In genomic region chr16:51352151-51352550, GRCm38 (mm10) we compare ENCODE assay signal across 15 mouse cellular contexts.
DNase-seq lines count a peak whose midpoint lies in the region; ATAC-seq and TF ChIP-seq lines count a peak whose summit lies in the region.
"Had no signal": no experiment of that assay in that cellular context is flagged by ENCODE, and none has a peak within 500 bp of the region (broad histone marks: within the 10 kb centered on the region; RNA-seq: fewer than 3 reads in every experiment).

No protein-coding gene starts in this region.

- H3K27me3 ChIP-seq in hindbrain, embryonic 14.5 days (ENCODE audit: control insufficient read depth, insufficient read depth, low read length) = no peaks in the 10 kb centered on the region
- H3K27me3 ChIP-seq in hindbrain, embryonic 13.5 days = no peaks in the 10 kb centered on the region
- H3K27me3 ChIP-seq in midbrain, postnatal 0 days (ENCODE audit: insufficient read depth, low read length) = no peaks in the 10 kb centered on the region
- H3K27me3 ChIP-seq in midbrain, embryonic 16.5 days (ENCODE audit: control insufficient read depth, insufficient read depth, low read depth, low read length) = no peaks in the 10 kb centered on the region
- H3K27me3 ChIP-seq in forebrain, embryonic 15.5 days = no peaks in the 10 kb centered on the region

- 69% methylated on average over 4 of the region's 4 CpGs for WGBS in hindbrain, embryonic 14.5 days
- WGBS in hindbrain, embryonic 13.5 days = 72% methylated on average over 4 of the region's 4 CpGs
- 82% methylated on average over 4 of the region's 4 CpGs for WGBS in midbrain, postnatal 0 days
- 77% methylated on average over 4 of the region's 4 CpGs for WGBS in midbrain, embryonic 16.5 days
- 63% methylated on average over 4 of the region's 4 CpGs for WGBS in forebrain, embryonic 15.5 days

- H3K4me2 ChIP-seq in hindbrain, embryonic 14.5 days (replicated peaks) = no peak overlapping the region
- H3K4me2 ChIP-seq in hindbrain, embryonic 13.5 days = no peak overlapping the region
- H3K4me2 ChIP-seq in midbrain, postnatal 0 days (ENCODE audit: low read depth, low read length, poor library complexity, severe bottlenecking) = no peak overlapping the region
- H3K4me2 ChIP-seq in midbrain, embryonic 16.5 days (ENCODE audit: low read length) = no peak overlapping the region
- no peak overlapping the region for H3K4me2 ChIP-seq in forebrain, embryonic 15.5 days (replicated peaks)
- H3K4me2 ChIP-seq: liver, embryonic 11.5 days had no signal

- TF ChIP-seq CTCF in midbrain, postnatal 0 days (IDR thresholded peaks at IDR 0.05) = no peak

- H3K36me3 ChIP-seq in hindbrain, embryonic 14.5 days (replicated peaks; ENCODE audit: control insufficient read depth, insufficient read depth) = no peaks in the 10 kb centered on the region
- no peaks in the 10 kb centered on the region for H3K36me3 ChIP-seq in hindbrain, embryonic 13.5 days
- H3K36me3 ChIP-seq in midbrain, postnatal 0 days (ENCODE audit: insufficient read depth, low read length) = no peaks in the 10 kb centered on the region
- no peaks in the 10 kb centered on the region for H3K36me3 ChIP-seq in midbrain, embryonic 16.5 days (ENCODE audit: control insufficient read depth, insufficient read depth, low read length)
- no peaks in the 10 kb centered on the region for H3K36me3 ChIP-seq in forebrain, embryonic 15.5 days
- H3K36me3 ChIP-seq: G1E; midbrain, embryonic 10.5 days had no signal

- H3K9me3 ChIP-seq in hindbrain, embryonic 14.5 days (ENCODE audit: control insufficient read depth, low read length) = no peaks in the 10 kb centered on the region
- H3K9me3 ChIP-seq in hindbrain, embryonic 13.5 days = no peaks in the 10 kb centered on the region
- no peaks in the 10 kb centered on the region for H3K9me3 ChIP-seq in midbrain, postnatal 0 days (ENCODE audit: low read length)
- H3K9me3 ChIP-seq in midbrain, embryonic 16.5 days (replicated peaks; ENCODE audit: control insufficient read depth, low read length, poor library complexity, severe bottlenecking) = no peaks in the 10 kb centered on the region
- no peaks in the 10 kb centered on the region for H3K9me3 ChIP-seq in forebrain, embryonic 15.5 days
- H3K9me3 ChIP-seq: G1E; midbrain, embryonic 10.5 days had no signal

- H3K27ac ChIP-seq in hindbrain, embryonic 14.5 days = no peak overlapping the region
- no peak overlapping the region for H3K27ac ChIP-seq in hindbrain, embryonic 13.5 days
- H3K27ac ChIP-seq in midbrain, postnatal 0 days (ENCODE audit: low read depth, low read length) = no peak overlapping the region
- H3K27ac ChIP-seq in midbrain, embryonic 16.5 days (ENCODE audit: low read length) = no peak overlapping the region
- H3K27ac ChIP-seq in forebrain, embryonic 15.5 days (replicated peaks) = no peak overlapping the region
- H3K27ac ChIP-seq: midbrain, embryonic 10.5 days had no signal

- 0 out of 2 replicates have a peak, but pooled peaks have one; percentile 53 for ATAC-seq in hindbrain, embryonic 14.5 days (ENCODE audit: low FRiP score)
- ATAC-seq in hindbrain, embryonic 13.5 days (ENCODE audit: low FRiP score) = no peak
- no peak for ATAC-seq in midbrain, postnatal 0 days (ENCODE audit: low FRiP score)
- no peak for ATAC-seq in midbrain, embryonic 16.5 days
- ATAC-seq in hematopoietic stem cell, adult 5-6 weeks (replicated peaks in 1 of 2; ENCODE audit: insufficient read depth in 1 of 2, low FRiP score in 2 of 2, low TSS enrichment in 1 of 2, low read depth in 1 of 2, poor library complexity in 2 of 2, severe bottlenecking in 2 of 2) = peak; percentile 100
- ATAC-seq in forebrain, embryonic 15.5 days (replicated peaks) = no peak

- H3K4me3 ChIP-seq in hindbrain, embryonic 14.5 days (replicated peaks; ENCODE audit: low read length) = no peak overlapping the region
- H3K4me3 ChIP-seq in hindbrain, embryonic 13.5 days = no peak overlapping the region
- H3K4me3 ChIP-seq in midbrain, postnatal 0 days (ENCODE audit: low read depth, low read length) = no peak overlapping the region
- no peak overlapping the region for H3K4me3 ChIP-seq in midbrain, embryonic 16.5 days (ENCODE audit: low read depth, low read length)
- H3K4me3 ChIP-seq in forebrain, embryonic 15.5 days = no peak overlapping the region
- H3K4me3 ChIP-seq: midbrain, embryonic 10.5 days had no signal

- H3K9ac ChIP-seq in hindbrain, embryonic 14.5 days = no peak overlapping the region
- no peak overlapping the region for H3K9ac ChIP-seq in hindbrain, embryonic 13.5 days
- no peak overlapping the region for H3K9ac ChIP-seq in midbrain, postnatal 0 days (replicated peaks; ENCODE audit: low read length, poor library complexity, severe bottlenecking)
- no peak overlapping the region for H3K9ac ChIP-seq in midbrain, embryonic 16.5 days (ENCODE audit: low read depth, low read length)
- no peak overlapping the region for H3K9ac ChIP-seq in forebrain, embryonic 15.5 days (replicated peaks)

- H3K4me1 ChIP-seq in hindbrain, embryonic 14.5 days (replicated peaks; ENCODE audit: control insufficient read depth, insufficient read depth, low read length) = no peaks in the 10 kb centered on the region
- no peaks in the 10 kb centered on the region for H3K4me1 ChIP-seq in hindbrain, embryonic 13.5 days (replicated peaks)
- H3K4me1 ChIP-seq in midbrain, postnatal 0 days (ENCODE audit: insufficient read depth, low read length) = no peaks in the 10 kb centered on the region
- no peaks in the 10 kb centered on the region for H3K4me1 ChIP-seq in midbrain, embryonic 16.5 days (ENCODE audit: control insufficient read depth, insufficient read depth, low read length)
- no peaks in the 10 kb centered on the region for H3K4me1 ChIP-seq in forebrain, embryonic 15.5 days
- H3K4me1 ChIP-seq: midbrain, embryonic 10.5 days had no signal

- no peak for DNase-seq in hindbrain, embryonic 14.5 days (ENCODE audit: low spot score)
- DNase-seq in midbrain, postnatal 0 days (ENCODE audit: low spot score) = peak; percentile 22
- peak; percentile 32 to 81 for DNase-seq in lung, postnatal 4 days
- DNase-seq in spleen, postnatal 4 days (ENCODE audit: low spot score in 2 of 2) = no peak
- DNase-seq: adrenal gland, postnatal 36 days; cerebellum, adult 11-12 months; heart, postnatal 36 days; kidney, adult 8-10 months had no signal

Comparison
In these comparisons a context has a peak if more than half of its experiments do, and no peak if none do; other contexts are left out.
1. ATAC-seq: peak in hindbrain, embryonic 14.5 days (single experiment) and hematopoietic stem cell, adult 5-6 weeks (2 of 2); none in hindbrain, embryonic 13.5 days (single experiment), midbrain, postnatal 0 days (single experiment), midbrain, embryonic 16.5 days (single experiment) and forebrain, embryonic 15.5 days (single experiment).
2. DNase-seq: peak in midbrain, postnatal 0 days (single experiment) and lung, postnatal 4 days (2 of 2); none in hindbrain, embryonic 14.5 days (single experiment) and spleen, postnatal 4 days (0 of 2).